Mouse (Mus musculus): Measurements from ENCODE around the gene Pip4k2a. TPM values are rescaled to one million over a fixed set of nuclear protein-coding genes. Genes with fewer than 3 reads are reported as not detected.
A peak's percentile ranks its signal among the peaks of the same experiment; 100 is the strongest.

The Pip4k2a gene
- polyA plus RNA-seq, 1 experiment, result 7.1 TPM

DNA sequence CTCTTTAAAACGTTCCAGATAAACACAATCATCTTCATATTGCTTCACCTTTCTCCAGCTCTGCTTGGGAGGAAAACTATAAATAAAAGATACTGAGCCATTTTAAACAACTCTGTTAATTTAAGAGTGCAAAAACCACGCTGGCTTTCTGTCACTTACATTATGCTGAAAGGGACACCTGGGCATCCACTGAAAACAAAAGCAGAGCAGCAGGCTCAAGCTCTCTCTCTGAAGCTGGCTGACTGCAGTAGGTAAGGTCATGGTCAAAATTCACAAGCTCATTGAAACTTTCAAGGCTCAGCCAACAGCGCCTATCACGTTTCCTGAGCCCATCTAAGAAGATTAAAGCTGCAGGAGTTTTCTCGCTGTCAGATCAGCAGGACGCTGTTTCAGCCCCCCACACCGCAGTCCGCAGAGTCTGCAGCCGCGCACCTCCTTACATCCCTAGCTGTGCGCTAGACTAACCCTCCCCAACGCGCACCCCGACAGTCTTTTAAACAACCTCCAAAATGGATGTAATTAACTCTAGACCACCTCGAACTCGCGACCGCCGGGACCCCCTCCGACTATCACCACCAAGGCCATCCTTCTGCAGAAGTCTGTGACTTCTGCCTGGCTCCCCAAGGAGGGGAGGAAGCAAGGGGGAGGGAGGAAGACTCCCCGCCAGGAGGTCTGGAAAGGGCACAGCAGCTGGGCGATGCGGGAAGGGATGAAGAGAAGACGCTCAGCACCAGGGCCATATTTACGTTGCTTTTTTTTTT lies 1.3 kb downstream of the Pip4k2a start:
- WGBS, result 3% methylated on average over 25 of the region's 25 CpGs
- no peaks in the 10 kb centered on the region for H3K36me3 ChIP-seq (ENCODE audit: control insufficient read depth, insufficient read depth, low read length)
- no peak for TF ChIP-seq CTCF (conservative IDR thresholded peaks at IDR 0.05; ENCODE audit: insufficient read depth, insufficient read length, low read depth, low read length)
- no peak for TF ChIP-seq POLR2A (IDR thresholded peaks at IDR 0.05; ENCODE audit: low read depth, low read length)
- H3K27ac ChIP-seq (ENCODE audit: insufficient read depth, low read depth, low read length), result no peak overlapping the region
- peak; percentile 27 for DNase-seq
- peak overlapping the region; percentile 65 for H3K4me3 ChIP-seq (ENCODE audit: insufficient read depth, low read depth, low read length)
- H3K4me1 ChIP-seq (ENCODE audit: control insufficient read depth, insufficient read depth, low read length), result no peaks in the 10 kb centered on the region
- H3K27me3 ChIP-seq (replicated peaks; ENCODE audit: control insufficient read depth, insufficient read depth, low read length), result no peaks in the 10 kb centered on the region

DNA sequence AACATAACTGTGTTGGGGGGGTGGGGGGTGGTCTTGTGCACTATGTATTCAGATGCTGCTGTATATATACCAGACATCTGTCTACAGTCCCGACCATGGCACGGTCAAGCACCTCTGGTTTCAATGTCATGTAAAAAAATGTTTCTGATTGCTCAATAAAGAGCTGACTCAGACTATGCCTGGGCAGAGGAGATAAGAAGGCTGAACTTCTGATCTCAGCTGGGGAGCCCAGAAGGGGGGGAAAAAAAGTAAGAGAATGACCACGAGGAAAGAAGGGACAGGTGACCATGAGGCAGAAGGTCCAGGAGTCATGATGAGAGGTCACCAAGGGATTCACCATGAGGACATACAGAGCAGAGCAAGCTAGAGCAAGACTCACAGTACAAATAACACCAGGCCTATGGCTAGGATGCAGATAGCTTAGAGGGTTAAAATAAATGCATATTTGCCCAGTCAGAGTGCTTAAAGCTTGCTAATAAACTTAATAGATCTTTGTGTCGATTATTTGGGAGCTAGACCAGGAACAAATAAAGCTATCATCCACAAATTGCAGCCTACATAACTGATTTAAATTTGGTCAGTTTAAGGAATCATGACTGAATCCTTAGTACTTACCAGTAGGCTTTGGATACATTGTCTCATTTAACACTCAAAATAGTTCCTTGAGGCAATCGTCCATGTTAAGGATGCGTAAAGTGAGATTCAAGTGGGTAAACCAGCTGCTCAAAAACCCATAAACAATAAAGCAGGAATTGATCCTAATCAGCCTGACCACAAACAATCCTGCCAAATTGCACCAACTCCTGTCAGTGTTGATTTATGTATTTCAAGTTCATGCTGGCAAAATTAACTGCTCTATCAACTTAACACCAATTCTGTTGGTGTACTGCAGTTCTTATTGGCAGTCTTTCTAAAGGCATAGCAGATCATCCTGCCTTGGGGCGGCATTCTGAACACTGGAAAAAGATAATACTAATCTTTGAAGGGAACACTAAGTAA lies 5.1 kb downstream of the Pip4k2a start:
- TF ChIP-seq POLR2A (IDR thresholded peaks at IDR 0.05; ENCODE audit: low read depth, low read length) (no peak), CTCF (conservative IDR thresholded peaks at IDR 0.05; ENCODE audit: insufficient read depth, insufficient read length, low read depth, low read length) (no peak)
- no peak for DNase-seq
- WGBS, result 60% methylated on average over 7 of the region's 7 CpGs
- Histone ChIP-seq H3K27me3 (replicated peaks; ENCODE audit: control insufficient read depth, insufficient read depth, low read length) (no peaks in the 10 kb centered on the region), H3K4me3 (ENCODE audit: insufficient read depth, low read depth, low read length) (no peak overlapping the region), H3K4me1 (ENCODE audit: control insufficient read depth, insufficient read depth, low read length) (no peaks in the 10 kb centered on the region), H3K27ac (ENCODE audit: insufficient read depth, low read depth, low read length) (no peak overlapping the region), H3K36me3 (ENCODE audit: control insufficient read depth, insufficient read depth, low read length) (no peaks in the 10 kb centered on the region)

DNA sequence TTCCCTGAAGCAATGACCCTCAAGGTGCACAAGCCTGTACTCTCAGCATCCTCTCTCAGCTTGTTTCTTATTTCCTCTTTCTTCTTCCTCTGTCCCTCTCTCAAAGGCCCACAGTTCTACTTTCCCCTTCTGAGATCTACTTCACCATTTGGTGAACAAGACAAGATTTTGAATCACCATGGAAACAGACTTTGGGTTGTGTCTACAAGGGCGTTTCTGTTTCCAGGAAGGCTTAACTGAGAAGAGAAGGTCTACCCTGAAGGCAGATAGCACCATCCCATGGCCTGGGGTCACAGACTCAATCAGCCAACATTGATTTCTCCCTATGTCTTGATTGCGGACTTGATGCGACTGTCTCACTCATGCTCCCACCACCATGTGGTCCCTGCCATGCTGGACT lies 9.0 kb downstream of the Pip4k2a start:
- no peak overlapping the region for H3K4me3 ChIP-seq (ENCODE audit: insufficient read depth, low read depth, low read length)
- TF ChIP-seq POLR2A (IDR thresholded peaks at IDR 0.05; ENCODE audit: low read depth, low read length), result no peak
- no peak for TF ChIP-seq CTCF (conservative IDR thresholded peaks at IDR 0.05; ENCODE audit: insufficient read depth, insufficient read length, low read depth, low read length)
- DNase-seq, result no peak
- WGBS, result 92% methylated on average over 3 of the region's 3 CpGs
- H3K27ac ChIP-seq (ENCODE audit: insufficient read depth, low read depth, low read length), result no peak overlapping the region
- no peaks in the 10 kb centered on the region for H3K27me3 ChIP-seq (replicated peaks; ENCODE audit: control insufficient read depth, insufficient read depth, low read length)
- H3K4me1 ChIP-seq (ENCODE audit: control insufficient read depth, insufficient read depth, low read length), result no peaks in the 10 kb centered on the region
- no peaks in the 10 kb centered on the region for H3K36me3 ChIP-seq (ENCODE audit: control insufficient read depth, insufficient read depth, low read length)

DNA sequence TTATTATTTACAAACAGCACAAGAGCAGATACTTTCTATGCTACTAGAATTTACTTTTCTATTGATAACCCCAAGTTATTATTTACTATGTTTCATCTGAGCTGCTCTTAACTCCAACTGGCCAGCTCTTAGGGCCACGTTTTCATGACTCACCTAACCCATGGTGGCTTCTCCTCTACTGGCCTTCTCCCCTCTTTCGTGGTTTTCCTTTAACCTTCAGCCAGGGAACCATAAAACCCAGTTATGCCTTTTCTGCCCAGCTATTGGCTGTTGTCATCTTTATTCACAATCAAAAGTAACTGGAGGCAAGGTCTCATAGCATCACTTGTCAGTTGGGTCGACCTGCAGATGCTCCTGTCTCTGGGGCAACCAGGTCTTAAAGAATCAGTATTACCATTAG lies 12.4 kb downstream of the Pip4k2a start:
- Histone ChIP-seq H3K27me3 (replicated peaks; ENCODE audit: control insufficient read depth, insufficient read depth, low read length) (no peaks in the 10 kb centered on the region), H3K36me3 (ENCODE audit: control insufficient read depth, insufficient read depth, low read length) (no peaks in the 10 kb centered on the region), H3K27ac (ENCODE audit: insufficient read depth, low read depth, low read length) (no peak overlapping the region), H3K4me1 (ENCODE audit: control insufficient read depth, insufficient read depth, low read length) (no peaks in the 10 kb centered on the region), H3K4me3 (ENCODE audit: insufficient read depth, low read depth, low read length) (no peak overlapping the region)
- TF ChIP-seq CTCF (conservative IDR thresholded peaks at IDR 0.05; ENCODE audit: insufficient read depth, insufficient read length, low read depth, low read length) (no peak), POLR2A (IDR thresholded peaks at IDR 0.05; ENCODE audit: low read depth, low read length) (no peak)
- DNase-seq, result no peak
- 79% methylated on average over 3 of the region's 3 CpGs for WGBS

DNA sequence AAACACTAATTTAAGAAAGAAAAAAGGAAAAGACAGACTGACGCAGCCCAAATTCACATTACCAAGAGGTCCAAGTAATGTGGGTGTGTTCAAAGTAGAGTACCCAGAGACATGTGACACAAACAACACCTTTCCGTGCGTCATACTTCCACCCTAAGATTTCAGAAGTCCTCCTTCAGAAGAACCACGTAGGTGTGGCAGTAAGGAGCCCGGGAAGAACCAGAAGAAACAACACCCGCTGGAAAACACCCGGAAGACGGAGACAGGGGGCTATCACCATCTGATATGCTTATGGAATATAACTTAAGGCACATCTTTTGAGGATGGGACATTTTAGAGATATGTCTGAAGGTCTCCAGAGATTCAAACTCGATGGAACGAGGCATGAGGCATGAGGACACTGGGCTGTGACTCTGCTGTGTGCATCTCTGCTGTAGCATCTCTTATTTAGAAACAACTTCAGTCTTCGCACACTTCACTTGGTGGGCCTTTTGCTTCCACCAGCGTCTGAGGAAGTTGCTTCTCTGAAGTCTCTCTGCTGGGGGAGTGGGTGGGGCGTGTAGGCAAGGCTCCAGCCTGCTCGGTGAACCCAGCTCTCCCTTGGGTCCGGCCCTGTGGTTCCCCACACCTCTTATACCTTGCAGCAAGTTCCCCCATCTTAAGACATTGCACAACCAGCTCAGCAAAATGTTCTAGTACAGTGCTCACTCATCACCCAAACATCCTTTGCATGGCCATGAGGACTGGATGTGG lies 13.7 kb downstream of the Pip4k2a start:
- 90% methylated on average over 15 of the region's 15 CpGs for WGBS
- no peaks in the 10 kb centered on the region for H3K4me1 ChIP-seq (ENCODE audit: control insufficient read depth, insufficient read depth, low read length)
- peak; percentile 24 for DNase-seq
- H3K4me3 ChIP-seq (ENCODE audit: insufficient read depth, low read depth, low read length), result no peak overlapping the region
- H3K27me3 ChIP-seq (replicated peaks; ENCODE audit: control insufficient read depth, insufficient read depth, low read length), result no peaks in the 10 kb centered on the region
- H3K27ac ChIP-seq (ENCODE audit: insufficient read depth, low read depth, low read length), result no peak overlapping the region
- no peak for TF ChIP-seq POLR2A (IDR thresholded peaks at IDR 0.05; ENCODE audit: low read depth, low read length)
- TF ChIP-seq CTCF (conservative IDR thresholded peaks at IDR 0.05; ENCODE audit: insufficient read depth, insufficient read length, low read depth, low read length), result no peak
- no peaks in the 10 kb centered on the region for H3K36me3 ChIP-seq (ENCODE audit: control insufficient read depth, insufficient read depth, low read length)

DNA sequence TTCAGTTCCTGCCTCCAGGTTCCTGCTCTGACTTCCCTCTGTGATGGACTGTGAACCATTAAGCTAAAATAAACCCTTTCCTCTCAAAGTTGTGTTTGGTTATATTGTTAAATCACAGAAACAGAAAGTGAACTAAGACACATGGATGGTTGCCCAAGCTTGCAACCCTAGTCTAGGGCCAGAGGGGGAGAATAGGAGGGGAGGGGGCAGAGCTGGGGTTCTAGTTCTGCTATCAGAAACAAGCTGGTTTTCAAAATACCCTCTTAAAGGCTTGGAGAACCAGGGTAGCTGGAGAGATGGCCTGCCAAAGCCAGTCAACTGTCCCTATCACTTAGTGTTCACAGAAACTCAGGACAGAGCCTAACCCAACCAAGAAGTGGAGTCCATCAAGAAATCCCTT lies 14.4 kb downstream of the Pip4k2a start:
- TF ChIP-seq CTCF (conservative IDR thresholded peaks at IDR 0.05; ENCODE audit: insufficient read depth, insufficient read length, low read depth, low read length) (no peak), POLR2A (IDR thresholded peaks at IDR 0.05; ENCODE audit: low read depth, low read length) (no peak)
- Histone ChIP-seq H3K27ac (ENCODE audit: insufficient read depth, low read depth, low read length) (no peak overlapping the region), H3K4me1 (ENCODE audit: control insufficient read depth, insufficient read depth, low read length) (no peaks in the 10 kb centered on the region), H3K4me3 (ENCODE audit: insufficient read depth, low read depth, low read length) (no peak overlapping the region), H3K36me3 (ENCODE audit: control insufficient read depth, insufficient read depth, low read length) (no peaks in the 10 kb centered on the region), H3K27me3 (replicated peaks; ENCODE audit: control insufficient read depth, insufficient read depth, low read length) (no peaks in the 10 kb centered on the region)
- DNase-seq, result no peak
